Mouse (Mus musculus) hematopoietic multipotent progenitor cell, adult 10-12 weeks (in vitro differentiated cells): ENCODE results near the gene Mier2. TPM values are rescaled to one million over a fixed set of nuclear protein-coding genes. Genes with fewer than 3 reads are reported as not detected.

Experiments used
- polyA plus RNA-seq: library from polyadenylated mRNA; stranded (reverse); fragments of >175 nt; gene quantifications from 2 replicates; pipeline ENCODE4 v1.2.3, GENCODE M21; 2012; ENCODE audit warnings: low replicate concordance

Gene Mier2
- 73.5 and 136 TPM in 2 replicates for polyA plus RNA-seq

DNA sequence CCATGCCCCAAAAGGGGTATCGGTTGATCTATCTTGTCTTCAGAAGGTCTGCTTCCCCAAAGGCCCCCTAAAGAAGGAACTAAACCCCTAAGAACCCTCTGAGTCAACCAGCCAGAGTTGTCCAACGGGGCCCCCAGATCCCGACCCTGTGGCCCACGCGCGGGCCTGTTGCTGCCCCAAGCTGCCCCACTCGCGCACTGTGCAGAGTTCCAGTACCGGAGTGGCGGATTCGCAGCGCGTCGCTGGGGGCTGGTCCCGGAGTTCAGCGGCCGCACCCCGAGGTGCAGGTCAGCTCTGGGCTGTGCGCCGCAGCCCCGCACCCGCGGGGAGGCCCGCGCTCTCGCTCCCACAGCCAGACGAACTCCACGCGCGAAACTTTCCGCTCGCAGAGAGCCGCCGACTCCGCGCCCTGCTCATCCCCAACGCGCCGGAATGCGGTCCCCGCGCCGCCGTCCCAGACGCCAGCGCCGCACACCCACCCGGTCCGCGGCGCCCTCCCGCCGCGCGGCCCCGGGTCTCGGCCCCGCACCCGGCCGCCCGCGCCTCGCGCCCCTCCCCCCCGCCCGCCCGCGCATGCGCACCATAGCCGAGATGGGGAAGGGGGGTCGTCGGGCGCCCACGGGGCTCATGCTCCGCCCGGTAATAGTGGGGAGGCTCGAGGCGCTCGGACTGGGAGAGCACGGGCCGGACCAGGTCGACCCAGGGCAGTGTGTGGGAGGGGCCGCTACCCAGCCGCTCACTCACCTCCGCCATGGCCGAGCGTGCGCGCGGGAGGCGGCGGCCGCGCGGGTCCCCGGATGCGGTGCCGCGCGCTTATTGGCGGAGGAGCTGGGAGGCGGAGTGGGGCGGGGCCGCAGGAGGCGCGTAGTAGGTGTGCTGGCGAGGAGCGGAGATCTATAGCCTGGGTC is at the start of gene Mier2:
TSS of gene Mier2 (minus strand) at position 870 of the 908 bp plus-strand sequence.

DNA sequence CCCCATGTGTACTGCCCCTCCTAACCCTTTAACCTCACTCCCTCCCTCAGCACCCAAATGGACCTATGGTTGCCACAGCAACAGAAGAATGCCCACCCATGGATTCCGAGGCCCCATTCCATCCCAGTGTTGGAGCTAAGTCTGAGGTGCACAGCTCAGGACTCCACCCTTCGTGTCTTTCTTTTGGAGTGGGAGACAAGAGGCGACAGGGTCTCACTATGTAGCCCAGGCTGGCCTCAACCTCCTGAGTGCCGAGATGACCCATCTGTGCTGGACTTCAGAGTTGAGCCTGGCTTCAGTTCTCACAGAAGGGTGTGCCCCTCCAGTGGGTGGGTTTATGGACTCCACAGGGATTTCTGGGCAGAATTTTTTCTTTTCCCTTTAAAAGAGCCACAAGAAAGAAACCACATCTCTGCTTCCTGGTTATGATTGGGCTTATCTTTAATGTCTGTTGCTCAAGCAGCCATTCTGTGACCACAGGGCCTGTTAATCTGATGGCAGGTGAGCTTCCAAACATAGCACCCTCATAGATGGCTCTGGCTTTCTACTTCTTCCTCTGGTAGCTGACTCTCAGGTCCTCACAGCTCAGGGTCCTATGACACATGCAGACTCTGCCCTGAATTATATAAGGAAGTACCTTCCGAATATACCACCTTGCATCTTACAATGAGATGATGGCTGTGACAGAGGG is 32.2 kb upstream of the Mier2 start, which contains the start of gene Theg:
TSS of gene Theg (minus strand) at position 271 of the 691 bp plus-strand sequence.

DNA sequence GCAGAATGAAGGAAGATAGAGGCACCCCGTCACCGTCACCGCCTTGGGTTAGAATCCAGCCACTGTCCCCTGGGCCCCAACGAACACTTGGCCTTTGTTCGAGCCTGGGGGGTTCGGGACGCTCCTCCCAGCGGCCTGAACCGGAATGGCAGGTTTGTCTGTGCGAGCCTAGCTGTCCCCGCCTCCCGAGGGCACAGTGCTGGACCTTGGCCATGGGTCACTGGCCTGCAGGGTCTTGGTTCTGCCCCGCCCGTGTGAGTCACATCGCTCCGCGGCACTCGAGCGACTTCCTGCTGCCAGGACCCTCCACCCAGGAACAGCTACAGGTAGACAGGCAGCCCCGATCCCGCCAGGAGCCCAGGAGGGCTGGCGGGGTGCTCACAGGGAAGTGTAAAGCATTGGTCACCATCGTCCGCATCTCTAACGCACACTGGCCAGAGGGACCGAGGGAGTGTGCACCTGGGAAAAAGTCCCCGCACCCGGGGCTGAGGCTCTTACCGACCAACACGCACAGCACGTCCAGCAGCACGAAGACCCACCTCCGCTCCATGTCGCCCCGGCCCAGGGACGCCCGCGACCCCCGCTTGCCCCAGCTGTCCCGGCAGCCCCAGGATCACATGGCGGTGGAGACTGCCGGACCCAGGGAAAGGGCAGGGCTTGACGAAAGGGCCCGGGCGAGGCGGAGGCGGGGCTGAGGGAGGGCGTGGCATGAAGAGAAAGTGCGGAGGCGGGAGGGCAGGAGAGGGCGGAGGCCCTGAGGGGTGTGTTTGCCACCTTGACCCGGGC is 21.7 kb downstream of the Mier2 start, which contains the start of gene Plpp2:
TSS of gene Plpp2 (minus strand) at position 671 of the 786 bp plus-strand sequence.

Other genes starting within 250 kb of the Mier2 start
- gene Vmn2r82, start 198.7 kb downstream of the Mier2 start, polyA plus RNA-seq, result not detected in 2 replicates
- gene Vmn2r83, start 86.5 kb downstream of the Mier2 start, polyA plus RNA-seq, result not detected in 2 replicates
- gene Plpp2, start 21.4 kb downstream of the Mier2 start, polyA plus RNA-seq, result 6.8 and 7.6 TPM in 2 replicates
- 1.3 TPM in 1 of 2 replicates, not detected in the other for gene Theg, start 32.1 kb upstream of the Mier2 start, polyA plus RNA-seq
- 0.04 TPM in 1 of 2 replicates, not detected in the other for gene C2cd4c, start 58.8 kb upstream of the Mier2 start, polyA plus RNA-seq
- 0.10 TPM in 1 of 2 replicates, not detected in the other for gene Shc2, start 82.7 kb upstream of the Mier2 start, polyA plus RNA-seq
- gene Odf3l2, start 90.5 kb upstream of the Mier2 start, polyA plus RNA-seq, result not detected in 2 replicates
- gene Madcam1, start 109.4 kb upstream of the Mier2 start, polyA plus RNA-seq, result 0.47 and 1.1 TPM in 2 replicates
- 102 and 157 TPM in 2 replicates for gene Tpgs1, start 114.2 kb upstream of the Mier2 start, polyA plus RNA-seq
- gene Cdc34, start 127.0 kb upstream of the Mier2 start, polyA plus RNA-seq, result 189 and 251 TPM in 2 replicates
- gene Gzmm, start 133.8 kb upstream of the Mier2 start, polyA plus RNA-seq, result 2.7 and 3.9 TPM in 2 replicates
- gene Bsg, start 149.3 kb upstream of the Mier2 start, polyA plus RNA-seq, result 581 and 590 TPM in 2 replicates
- 0.37 and 1.3 TPM in 2 replicates for gene Hcn2, start 161.4 kb upstream of the Mier2 start, polyA plus RNA-seq
- gene Polrmt, start 191.4 kb upstream of the Mier2 start, polyA plus RNA-seq, result 36.7 and 50.9 TPM in 2 replicates
- gene Fgf22, start 199.9 kb upstream of the Mier2 start, polyA plus RNA-seq, result not detected in 2 replicates
- 177 and 359 TPM in 2 replicates for gene Rnf126, start 211.8 kb upstream of the Mier2 start, polyA plus RNA-seq
- 4.2 and 4.3 TPM in 2 replicates for gene Fstl3, start 222.1 kb upstream of the Mier2 start, polyA plus RNA-seq
- 0.31 and 0.33 TPM in 2 replicates for gene Prss57, start 235.8 kb upstream of the Mier2 start, polyA plus RNA-seq
- 23.6 and 106 TPM in 2 replicates for gene Palm, start 238.4 kb upstream of the Mier2 start, polyA plus RNA-seq